Mouse (Mus musculus): ENCODE measurements at regions not wholly inside any gene's neighbourhood (a gene's known extent, or its start where the extent isn't known, plus 50 kb on each side); places are given as distances from the start of the nearest gene placed in this dataset.

GRCm38 (mm10) chr8:125367374-125367773 is 202.2 kb downstream of the Sipa1l2 start:
- no peak for DNase-seq

DNA sequence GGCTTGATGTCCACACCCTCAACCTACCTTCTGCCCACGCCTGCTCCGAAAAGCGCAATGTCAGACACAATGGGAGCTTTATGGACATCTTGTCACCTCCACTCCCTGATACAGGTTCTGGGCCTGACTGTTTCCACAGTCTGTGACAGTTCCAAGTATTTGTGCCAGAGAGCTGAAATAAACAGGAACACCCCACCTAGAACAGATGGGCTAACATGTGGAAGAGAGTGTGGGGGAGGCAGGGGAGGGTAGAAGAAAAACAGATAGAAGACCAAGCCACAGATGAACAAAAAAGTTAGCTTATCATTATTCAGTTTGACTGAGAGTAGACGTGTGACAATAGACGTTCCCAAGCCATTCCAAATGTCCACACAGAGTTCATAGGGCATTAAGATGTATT is 204.6 kb downstream of the Sipa1l2 start:
- no peak for DNase-seq

- no peak for DNase-seq
Observed at GRCm38 (mm10) chr8:125359456-125359855, 210.2 kb downstream of the Sipa1l2 start.

GRCm38 (mm10) chr8:125357759-125358158 is 211.8 kb downstream of the Sipa1l2 start:
- no peak for DNase-seq

- DNase-seq, result no peak
Observed at GRCm38 (mm10) chr8:125355059-125355509, 214.5 kb downstream of the Sipa1l2 start.

DNA sequence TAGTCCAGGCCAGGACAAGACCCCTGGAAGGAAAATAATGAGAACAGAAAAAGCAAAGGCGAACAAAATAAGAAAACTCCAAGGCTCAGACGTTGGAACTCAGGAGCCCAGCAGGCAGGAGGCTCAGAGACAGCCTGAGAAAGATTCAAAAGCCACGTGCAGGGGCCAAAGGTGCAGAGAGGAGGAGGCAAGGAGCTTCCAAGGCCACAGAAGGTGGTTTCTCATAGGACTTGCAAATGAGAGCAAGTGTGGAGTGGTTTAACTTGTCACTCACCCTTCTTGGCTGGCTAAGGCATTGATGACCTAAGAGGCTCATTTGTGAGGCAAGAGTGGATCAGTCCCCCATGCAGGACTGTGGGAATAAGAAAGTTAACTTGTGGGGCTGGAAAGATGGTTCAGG is 217.3 kb downstream of the Sipa1l2 start:
- DNase-seq, result peak in 1 of 2 experiments; percentile 41

DNA sequence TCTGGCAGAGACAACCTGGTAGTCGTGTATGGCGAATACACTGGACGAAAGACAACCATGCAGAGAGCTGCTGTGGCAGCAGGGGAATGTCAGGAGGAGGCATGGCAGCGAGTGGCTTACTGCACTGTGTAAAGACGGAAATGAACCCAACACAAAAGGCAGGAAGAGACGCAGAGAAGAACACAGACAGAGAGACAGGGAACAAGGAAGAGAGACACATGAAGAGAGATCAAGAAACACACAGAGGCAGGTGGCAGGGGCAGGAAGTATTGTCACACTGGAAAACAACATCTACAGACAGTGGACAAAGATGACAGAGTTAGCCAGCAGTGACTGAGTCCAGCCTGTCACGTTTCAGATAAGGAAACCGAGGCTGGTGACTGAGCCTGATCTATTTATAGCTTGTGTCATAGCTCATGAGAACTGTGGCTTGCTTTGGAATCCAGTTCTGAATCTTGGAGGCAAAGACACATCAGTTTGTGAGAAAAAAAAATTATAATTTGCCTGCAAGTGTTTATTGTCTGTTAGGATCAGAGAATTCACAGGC is 218.0 kb downstream of the Sipa1l2 start:
- DNase-seq, result no peak

DNA sequence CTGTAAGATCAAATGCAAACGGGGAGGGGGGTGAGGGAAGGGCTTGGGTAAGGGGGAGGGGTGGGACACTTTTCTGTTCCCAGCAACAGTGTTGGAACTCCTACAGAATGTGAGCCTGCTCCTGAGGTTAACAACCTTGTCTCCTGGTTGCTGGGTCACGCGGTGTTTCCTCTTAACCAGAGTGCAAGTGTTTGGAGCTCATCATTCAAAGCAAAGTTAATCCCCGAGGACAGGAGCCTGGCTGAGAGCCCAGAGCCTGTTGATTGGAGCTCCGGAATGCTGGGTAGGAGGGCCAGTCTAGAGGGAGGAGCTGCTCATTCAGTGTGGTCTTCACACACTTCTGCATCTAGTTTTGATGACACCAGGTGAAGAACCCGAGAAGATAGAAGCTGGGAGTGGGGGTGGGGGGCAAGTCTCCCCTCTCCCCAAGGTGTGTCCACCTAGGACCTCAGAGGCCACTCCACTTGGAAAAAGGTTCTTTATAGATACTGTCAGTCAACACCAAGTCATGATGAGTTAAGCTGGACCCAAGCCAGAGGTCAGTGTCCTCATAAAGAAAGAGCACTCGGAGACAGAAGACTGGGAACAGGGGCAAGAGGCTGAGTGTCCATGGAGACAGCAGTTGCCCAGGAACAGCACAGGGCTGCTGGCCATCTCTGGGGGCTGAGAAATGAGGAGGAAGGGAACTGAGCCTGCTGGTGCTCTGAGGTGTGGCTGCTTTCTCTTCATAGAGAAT is 220.2 kb downstream of the Sipa1l2 start:
- peak; percentile 94 for DNase-seq

DNA sequence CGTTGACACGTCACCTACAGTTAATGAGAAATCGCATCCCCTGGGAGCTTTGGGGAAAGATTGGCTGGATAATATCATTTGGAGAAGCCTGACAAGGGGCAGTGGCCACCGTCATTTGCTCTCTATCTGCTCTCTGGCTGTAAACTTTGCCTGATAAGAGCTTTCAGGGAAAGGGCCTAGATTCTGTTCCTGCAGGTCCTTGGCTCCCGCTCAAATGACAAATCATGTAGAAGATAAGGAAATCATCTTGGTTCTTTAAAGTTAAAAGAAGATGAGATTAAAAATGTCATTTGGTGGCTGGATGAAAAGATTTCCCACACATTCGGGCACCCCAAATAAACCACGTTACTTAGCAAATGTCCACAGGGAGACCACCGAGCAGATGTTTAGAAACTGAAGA is 223.4 kb downstream of the Sipa1l2 start:
- no peak for DNase-seq

DNA sequence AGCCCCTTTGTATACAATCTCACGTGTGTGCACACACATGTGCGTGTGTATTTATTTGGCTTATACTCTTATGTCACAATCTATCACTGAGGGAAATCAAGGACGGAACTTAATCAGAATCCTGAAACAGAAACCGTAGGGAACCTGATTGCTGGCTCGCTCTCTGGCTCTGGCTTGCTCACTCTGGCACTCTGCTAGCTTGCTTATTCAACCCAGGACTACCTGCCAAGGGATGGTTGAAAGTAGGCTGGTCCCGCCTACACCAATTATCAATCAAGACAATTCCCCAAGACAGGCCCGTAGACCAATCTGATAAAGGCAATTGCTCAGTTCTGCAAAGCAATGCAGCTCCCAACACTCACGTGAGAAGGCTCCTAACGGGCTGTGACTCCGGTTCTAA is 224.0 kb downstream of the Sipa1l2 start:
- no peak for DNase-seq

GRCm38 (mm10) chr8:125343867-125344266 is 225.7 kb downstream of the Sipa1l2 start:
- no peak for DNase-seq

GRCm38 (mm10) chr8:125342521-125342920 is 227.1 kb downstream of the Sipa1l2 start:
- no peak for DNase-seq

DNA sequence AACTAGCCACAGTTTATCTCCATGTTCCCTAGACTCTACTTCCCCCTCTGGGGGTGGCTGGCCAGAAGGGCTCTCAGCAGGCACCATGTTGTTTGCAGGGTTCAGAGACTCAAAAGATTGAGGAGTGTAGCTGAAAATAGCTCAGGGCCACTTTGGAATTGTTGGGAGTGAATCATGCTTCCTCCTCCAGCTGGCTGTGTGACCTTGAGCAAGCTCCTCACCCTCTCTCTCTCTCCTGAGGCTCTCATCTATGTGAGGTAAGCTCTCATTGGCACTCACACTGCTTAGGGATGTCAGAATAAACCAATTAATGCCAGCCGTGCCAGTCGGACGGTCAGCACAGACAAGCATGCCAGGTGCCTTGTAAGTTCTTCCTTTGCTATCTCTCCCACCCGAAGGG is 228.0 kb downstream of the Sipa1l2 start:
- no peak for DNase-seq

DNA sequence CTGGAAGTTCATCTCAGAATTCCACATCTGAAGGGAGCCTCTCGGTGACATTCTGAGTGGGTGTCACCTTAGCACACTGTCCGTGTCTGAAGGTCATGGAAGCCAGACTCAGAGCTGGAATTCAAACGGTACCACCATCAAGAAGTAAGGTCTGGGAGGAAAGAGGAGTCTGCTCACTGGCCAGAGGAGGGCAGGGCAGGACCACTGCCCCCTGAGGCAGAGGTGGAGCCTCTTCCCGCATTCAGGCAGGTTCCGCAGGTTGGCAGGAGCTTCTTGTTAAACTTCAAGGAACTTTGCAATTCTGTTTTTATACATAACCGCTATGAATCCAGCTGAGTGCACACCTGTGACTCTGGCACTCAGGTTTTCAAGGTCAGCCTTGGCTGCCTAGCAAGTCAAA is 231.4 kb downstream of the Sipa1l2 start:
- DNase-seq, result peak; percentile 34 to 44

- no peak for DNase-seq
Observed at GRCm38 (mm10) chr8:125337444-125338077, 232.0 kb downstream of the Sipa1l2 start.

DNA sequence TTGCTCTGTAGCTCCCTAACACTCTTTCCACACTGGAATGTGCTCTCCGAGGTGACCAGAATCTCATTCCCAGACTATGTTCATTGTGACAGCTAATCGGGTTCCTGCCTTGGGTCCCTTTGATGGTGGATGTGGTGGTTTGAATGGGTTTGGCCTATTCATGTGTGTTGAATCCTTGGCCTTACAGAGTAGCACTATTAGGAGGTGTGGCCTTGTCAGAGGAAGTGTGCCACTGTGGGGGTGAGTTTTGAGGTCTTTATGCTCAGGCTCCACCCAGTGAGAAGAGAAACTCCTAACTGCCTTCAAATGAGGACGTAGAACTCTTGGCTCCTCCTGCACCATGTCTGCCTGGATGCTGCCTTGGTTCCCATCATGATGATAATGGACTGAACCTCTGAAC is 232.8 kb downstream of the Sipa1l2 start:
- no peak for DNase-seq

DNA sequence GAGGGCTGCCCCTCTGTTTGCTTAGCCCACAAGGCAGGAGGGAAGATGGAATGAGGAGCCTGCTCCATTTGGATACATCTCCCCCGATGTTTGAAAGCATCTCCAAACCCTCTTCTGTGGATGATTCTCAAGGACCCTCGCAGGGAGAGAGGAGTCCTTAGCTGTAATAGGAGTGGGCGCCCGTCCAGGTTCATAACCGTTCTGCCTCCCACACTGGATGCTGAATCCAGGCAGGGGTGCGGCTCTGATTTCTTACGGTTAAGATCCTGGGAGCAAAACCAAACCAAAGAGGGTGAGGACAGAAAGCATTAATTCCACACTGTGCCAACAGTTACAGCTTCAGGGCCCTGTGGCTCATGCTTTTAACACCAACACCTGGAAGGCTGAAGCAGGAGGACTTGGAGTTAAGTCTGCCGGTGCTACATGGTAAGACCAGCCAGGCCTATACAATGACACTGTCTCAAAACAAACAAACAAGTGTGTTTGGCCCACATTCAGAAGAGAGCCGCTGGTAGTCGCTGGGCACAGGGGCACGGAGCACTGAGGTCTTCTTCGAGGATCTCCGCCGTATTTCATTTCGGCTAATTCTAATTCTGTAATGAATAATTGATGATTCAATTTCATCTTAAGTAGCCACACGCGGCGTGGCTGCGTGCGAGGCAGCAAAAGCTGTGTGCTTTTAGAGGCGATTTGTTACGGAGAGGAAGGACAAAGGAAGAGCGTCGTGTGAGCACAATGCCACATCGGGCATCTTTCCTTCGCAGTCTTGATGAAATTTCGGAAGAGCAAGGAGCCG is 233.8 kb downstream of the Sipa1l2 start:
- DNase-seq, result no peak

DNA sequence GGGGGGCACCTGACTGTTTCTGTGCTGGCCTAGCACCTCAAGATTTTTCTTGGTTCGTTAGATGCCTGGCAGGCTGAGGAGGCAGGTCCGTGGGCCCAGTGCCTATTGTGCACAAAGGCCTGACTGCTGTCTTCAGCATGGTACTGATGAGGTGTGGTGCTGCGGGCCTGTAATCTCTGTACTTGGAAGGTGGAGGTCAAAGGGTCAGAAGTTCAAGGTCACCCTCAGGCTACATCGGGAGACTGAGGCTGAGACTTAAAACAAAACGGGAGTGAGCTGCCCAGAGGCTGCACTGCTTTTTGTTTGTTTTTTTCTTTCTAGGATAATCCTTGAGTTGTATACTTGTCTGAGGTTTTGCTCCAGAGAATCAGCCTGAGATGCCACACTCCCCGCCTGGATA is 234.4 kb downstream of the Sipa1l2 start:
- no peak for DNase-seq

DNA sequence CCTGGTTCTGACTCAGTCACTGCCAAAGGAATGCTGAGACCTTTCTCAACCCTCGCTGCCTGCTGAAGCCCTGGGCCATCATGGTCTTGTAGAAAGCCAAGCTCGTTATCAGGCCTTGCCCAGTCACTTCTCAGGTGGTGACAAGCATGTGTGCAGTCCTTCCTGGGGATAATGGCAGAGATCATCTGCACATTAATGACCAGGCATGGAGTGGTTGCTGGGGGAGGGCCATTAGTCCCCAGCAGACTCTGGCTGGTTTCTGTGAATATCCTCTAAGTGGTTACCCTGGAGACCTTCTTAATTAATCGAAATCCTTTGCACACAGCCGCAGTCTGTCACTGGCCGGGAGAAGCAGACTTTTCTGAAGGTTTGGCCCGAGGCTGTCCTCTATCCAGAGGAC is 239.0 kb downstream of the Sipa1l2 start:
- DNase-seq, result no peak

DNA sequence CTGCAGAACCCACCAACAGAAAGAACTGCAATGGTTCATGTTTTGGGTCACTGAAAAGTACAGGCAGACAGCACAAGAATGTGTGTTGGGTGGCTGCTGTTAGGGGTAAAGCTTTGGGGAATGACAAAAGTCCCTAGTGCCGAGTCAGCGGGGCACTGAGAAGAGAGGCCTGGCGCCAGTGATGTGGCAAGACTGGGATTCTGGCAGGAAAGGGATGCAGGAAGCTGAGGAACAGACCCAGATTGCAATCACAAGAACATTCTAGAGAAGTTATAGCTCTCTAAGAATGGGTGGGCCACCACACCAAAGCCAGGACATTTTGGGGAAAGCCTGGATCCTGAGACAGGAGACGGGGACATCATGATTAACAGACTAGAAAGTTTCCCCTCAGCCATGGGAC is 241.0 kb downstream of the Sipa1l2 start:
- no peak for DNase-seq

DNA sequence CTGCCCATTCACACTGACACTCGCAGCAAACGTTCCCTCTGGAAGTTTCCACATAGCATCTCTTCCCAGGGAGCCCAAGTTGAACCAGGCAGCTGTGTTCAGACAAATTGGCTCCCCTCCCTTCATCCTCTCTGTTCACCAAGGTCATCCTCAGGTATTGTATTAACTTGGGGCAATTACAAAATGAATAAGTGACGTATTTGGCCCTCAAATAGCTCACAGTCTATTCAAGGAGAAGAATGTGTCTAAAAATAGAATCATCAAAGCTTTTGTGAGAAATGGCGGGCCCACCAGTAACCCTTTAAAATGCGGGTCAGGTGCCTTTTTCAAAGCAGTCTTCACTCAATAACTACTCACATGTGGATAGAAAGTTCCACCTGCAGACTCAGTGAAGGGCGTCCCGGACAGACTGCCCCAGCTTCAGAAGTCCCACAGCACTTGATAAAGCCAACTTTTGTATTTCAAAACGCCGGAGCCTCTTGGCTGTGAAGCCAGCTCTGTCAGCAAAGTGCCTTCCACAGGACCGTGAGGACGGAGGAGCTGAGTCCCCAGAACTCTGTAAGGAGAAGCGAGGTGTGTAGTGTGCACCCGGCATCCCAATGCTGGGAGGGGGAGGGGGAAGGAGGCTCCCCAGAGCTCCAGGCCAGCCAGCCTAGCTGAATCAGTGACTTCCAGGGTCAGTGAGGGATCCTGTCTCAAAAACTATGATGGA is 241.9 kb downstream of the Sipa1l2 start:
- DNase-seq, result peak; percentile 11 to 23

DNA sequence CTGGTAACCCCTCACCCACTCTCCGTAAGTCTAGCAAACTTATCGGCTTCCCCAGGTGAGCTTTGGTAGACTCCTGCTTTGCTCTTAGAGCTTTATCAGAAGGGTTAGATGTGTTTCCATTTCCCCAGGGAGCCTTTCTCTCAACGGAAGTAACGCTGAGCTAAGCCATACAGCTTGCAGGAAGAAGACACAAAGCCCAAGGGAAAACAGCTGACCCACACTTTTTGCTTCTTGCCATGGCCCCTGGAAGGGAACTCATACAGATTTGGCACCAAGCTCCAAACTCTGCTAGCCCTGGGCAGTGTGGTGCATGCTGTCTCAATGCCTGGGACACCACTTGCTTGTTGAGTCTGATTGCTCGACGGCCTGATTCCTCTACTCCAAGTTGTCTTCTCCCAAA is 242.6 kb downstream of the Sipa1l2 start:
- DNase-seq, result no peak

GRCm38 (mm10) chr8:125325736-125326135 is 243.9 kb downstream of the Sipa1l2 start:
- DNase-seq, result no peak
